Comparison of ENCODE assay signal across 16 mouse cellular contexts in genomic region chr3:140554736-140555135, GRCm38 (mm10).
"Had no signal": no experiment of that assay in that cellular context is flagged by ENCODE, and none has a peak within 500 bp of the region (broad histone marks: within the 10 kb centered on the region; RNA-seq: fewer than 3 reads in every experiment).

No protein-coding gene starts in this region.

- H3K36me3 ChIP-seq: neural tube, embryonic 12.5 days; neural tube, embryonic 13.5 days; neural tube, embryonic 15.5 days; stomach, embryonic 15.5 days had no signal

- H3K4me1 ChIP-seq: neural tube, embryonic 12.5 days; neural tube, embryonic 13.5 days; neural tube, embryonic 15.5 days; stomach, embryonic 15.5 days had no signal

- H3K9ac ChIP-seq: neural tube, embryonic 12.5 days; neural tube, embryonic 13.5 days; neural tube, embryonic 15.5 days; stomach, embryonic 15.5 days had no signal

- H3K27me3 ChIP-seq: neural tube, embryonic 12.5 days; neural tube, embryonic 13.5 days; neural tube, embryonic 15.5 days; stomach, embryonic 15.5 days had no signal

- H3K27ac ChIP-seq: neural tube, embryonic 12.5 days; neural tube, embryonic 13.5 days; neural tube, embryonic 15.5 days; stomach, embryonic 15.5 days; stomach, postnatal 0 days had no signal

- H3K4me3 ChIP-seq: neural tube, embryonic 12.5 days; neural tube, embryonic 13.5 days; neural tube, embryonic 15.5 days; stomach, embryonic 15.5 days had no signal

- DNase-seq: right cerebral cortex, adult 18-20 months; right cerebral cortex, postnatal 14 days; right cerebral cortex, postnatal 25 days; right cerebral cortex, postnatal 4 days; spleen, adult 18-20 months; thymus, adult 18-20 months; thymus, adult 2 months; thymus, postnatal 14 days; thymus, postnatal 25 days; thymus, postnatal 36 days; thymus, postnatal 4 days had no signal

- H3K9me3 ChIP-seq: neural tube, embryonic 12.5 days; neural tube, embryonic 13.5 days; neural tube, embryonic 15.5 days; stomach, embryonic 15.5 days had no signal

- H3K4me2 ChIP-seq: neural tube, embryonic 12.5 days; neural tube, embryonic 13.5 days; neural tube, embryonic 15.5 days; stomach, embryonic 15.5 days had no signal
